Mouse (Mus musculus) kidney, adult 2 months (tissue): Measurements from ENCODE around the gene Tm9sf2.

ENCODE experiments used
- CTCF ChIP-seq: fragments of 200-500 bp; conservative IDR thresholded peaks from 2 replicates; pipeline ENCODE4 v1.5.1; 2011; ENCODE audit warnings: low read depth, mild to moderate bottlenecking, control low read depth, low read length, moderate library complexity, mixed read lengths; ENCODE audit not compliant: insufficient read depth, insufficient read length
- POLR2A ChIP-seq: fragments of 200-500 bp; IDR thresholded peaks from one replicate; pipeline ENCODE4 v1.6.1; 2011; ENCODE audit warnings: low read depth, low read length, control low read depth

DNA sequence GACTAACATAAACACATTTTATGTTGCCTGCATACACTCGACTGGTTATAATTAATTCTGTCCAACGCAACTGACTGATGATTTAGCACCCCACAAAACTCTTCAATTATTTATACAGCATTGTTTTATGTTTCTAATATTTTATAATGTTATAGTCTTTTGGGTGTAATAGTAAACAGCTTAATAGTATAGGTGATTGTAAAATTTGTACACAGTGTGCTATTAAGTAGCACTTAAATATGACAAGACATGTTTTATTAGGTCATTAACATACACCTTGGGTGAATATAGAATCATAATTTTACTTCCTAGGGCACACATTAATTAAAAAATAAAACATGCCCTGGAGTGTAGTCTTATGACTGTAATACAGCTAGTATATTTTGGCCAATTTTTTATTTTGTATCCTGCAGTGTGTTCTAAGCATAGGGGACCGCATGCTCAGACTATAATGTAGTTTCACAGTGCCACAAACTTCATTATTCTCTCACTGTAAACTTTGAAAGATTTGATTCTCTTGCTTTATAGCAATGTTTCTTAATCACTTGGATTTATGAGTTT lies 29.6 kb downstream of the Tm9sf2 start:
- TF ChIP-seq CTCF (no peak), POLR2A (no peak)
